Mouse (Mus musculus): ENCODE data around the gene Apaf1.

The Apaf1 gene

DNA sequence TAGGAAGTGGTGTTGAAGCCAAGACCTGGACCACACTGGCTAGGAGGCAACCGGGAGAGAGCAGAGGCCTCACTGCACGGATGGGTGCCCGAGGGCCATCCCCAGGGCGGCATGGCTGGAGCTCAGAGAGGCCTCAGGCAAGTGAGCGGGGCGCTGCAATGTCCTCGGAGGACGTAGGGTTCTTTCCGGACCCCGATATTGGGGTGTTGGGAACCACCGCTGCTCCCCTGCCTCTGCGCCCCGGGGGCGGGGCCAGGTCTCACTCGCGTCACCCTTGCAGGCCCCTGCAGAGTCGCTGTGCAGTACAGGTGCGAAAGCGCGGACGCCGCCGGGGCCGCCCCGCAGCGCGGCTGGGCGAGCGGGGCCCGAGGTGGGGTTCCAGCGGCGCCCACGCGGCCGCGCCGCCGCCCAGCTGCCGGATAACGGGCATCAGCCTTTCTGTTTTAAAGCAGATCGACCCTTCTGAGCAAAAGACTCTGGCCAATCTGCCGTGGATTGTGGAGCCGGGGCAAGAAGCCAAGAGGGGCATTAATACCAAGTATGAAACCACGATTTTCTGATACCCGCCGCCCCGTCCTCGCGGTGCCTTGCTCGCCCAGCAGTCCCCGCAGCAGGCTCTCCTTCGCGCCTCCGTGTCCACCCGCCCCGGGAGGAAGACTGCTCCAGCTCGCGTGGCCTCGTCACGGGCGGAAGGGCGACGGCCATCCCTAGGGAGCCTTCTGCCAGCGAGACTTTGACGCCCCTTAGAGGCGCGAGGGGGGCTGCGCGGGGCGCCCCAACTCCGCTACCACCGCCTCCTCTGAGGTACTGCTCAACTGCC lies 113.0 kb downstream of the Apaf1 start:
- DNase-seq = peak; percentile 53

GRCm38 (mm10) chr10:90968247-90968646 lies 114.3 kb downstream of the Apaf1 start:
- DNase-seq = no peak

- peak; percentile 39 for DNase-seq
Observed at GRCm38 (mm10) chr10:90966821-90967220, 115.7 kb downstream of the Apaf1 start.

- DNase-seq = no peak
Observed at GRCm38 (mm10) chr10:90965671-90966315, 116.8 kb downstream of the Apaf1 start.

DNA sequence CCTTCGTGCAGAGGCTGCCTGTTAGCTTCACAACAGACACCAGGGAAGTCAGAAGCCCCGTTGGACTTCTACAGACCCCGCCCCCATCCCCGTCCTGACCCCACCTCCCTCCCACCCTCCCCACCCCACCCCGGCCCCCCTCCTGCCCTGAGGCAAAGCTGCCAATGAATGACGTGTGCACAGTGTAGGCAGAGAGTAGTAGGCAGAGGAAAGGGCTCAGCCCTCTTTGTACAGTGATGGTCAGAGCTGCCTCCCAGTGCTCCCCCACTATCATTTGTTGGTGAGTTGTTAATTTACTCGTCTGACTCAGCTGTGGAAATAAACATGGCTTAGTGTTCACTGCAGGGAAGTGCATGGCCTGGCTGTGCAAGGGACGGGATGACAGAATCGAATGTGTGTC lies 118.1 kb downstream of the Apaf1 start:
- DNase-seq = no peak

DNA sequence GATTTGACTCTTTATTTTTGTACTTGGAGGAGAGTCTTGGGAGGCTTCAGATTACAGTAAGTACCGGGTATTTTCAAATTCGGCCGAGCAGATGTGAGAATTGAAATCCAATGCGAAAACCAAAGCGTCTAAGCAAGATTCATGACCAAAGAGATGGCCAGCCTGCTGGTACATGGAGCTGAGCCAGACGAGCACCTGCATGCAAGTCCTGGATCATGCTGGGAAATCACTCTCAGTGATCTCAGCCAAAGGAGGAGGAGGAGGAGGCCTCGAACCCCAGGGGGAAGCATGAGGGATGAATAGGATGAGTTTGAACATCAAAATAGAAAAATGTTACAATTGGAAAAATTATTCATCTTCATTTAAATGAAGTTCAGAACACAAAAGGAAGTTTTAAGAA lies 122.2 kb downstream of the Apaf1 start:
- no peak for DNase-seq

- no peak for DNase-seq
Observed at GRCm38 (mm10) chr10:90953821-90954220, 128.7 kb downstream of the Apaf1 start.

DNA sequence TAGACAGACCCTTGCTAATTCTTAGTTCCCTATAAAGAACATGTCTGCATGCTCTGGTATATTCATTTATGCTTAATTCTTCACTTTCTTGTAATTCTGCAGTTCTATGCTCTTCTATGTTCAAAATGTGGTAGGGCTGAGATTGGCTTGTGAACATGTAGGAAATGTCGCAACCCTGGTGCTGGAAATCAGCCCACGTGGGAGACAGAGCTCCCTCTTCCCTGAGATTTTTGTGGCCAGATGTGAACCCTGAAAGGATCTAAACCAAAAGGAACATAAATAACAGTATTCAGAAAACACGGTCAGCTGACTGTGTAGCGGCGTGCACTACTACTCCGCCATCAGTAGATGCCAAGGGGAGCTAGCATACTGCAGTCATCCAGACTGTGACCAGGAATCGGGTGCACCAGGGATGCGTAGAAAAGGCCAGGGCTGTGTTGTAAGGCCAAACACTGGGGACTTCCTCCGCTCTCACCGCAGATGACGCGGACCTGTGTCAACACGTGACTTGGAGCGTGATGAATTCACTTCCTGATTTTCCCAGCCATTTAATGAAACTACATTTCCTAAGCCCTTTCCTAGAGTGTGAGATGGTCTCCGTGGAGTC lies 129.4 kb downstream of the Apaf1 start:
- no peak for DNase-seq

- no peak for DNase-seq
Observed at GRCm38 (mm10) chr10:90947608-90948373, 134.8 kb downstream of the Apaf1 start.

DNA sequence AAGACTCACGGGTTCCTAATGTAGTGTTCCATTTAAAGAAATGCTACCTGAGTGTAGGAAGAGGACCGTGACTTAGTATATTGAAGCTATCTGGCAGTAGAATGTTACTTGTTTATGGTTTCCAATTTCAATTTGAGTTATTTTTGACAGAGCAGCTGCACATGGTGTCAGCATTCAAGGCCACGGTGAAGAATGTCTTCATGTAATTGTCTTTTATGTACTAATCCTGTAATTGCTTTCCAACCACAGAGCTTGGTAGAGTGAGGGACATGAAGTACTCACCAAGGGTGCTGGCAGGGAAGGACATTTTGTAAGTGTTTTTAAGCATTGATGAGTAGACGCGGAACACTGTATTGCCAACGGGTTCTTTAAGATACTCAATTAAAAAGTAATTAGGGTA lies 135.5 kb downstream of the Apaf1 start:
- no peak for DNase-seq

- no peak for DNase-seq
Observed at GRCm38 (mm10) chr10:90942001-90942700, 140.4 kb downstream of the Apaf1 start.

- DNase-seq = no peak
Observed at GRCm38 (mm10) chr10:90940521-90941520, 141.7 kb downstream of the Apaf1 start.

All from embryo, embryonic 11 days (tissue).